Mouse (Mus musculus): Measurements from ENCODE around the gene Clec2l.
A peak's percentile ranks its signal among the peaks of the same experiment; 100 is the strongest.

Gene Clec2l

GRCm38 (mm10) chr6:38662714-38663615 is at the start of gene Clec2l:
Gene Clec2l (plus strand): TSS chr6:38663069.
- DNase-seq (ENCODE audit: low spot score), result no peak

GRCm38 (mm10) chr6:38622406-38622805 is 40.5 kb upstream of the Clec2l start:
- no peak for DNase-seq (ENCODE audit: low spot score)

- DNase-seq (ENCODE audit: low spot score), result no peak
Measured at GRCm38 (mm10) chr6:38623457-38623856, 39.4 kb upstream of the Clec2l start.

- DNase-seq (ENCODE audit: low spot score), result no peak
Measured at GRCm38 (mm10) chr6:38624439-38624838, 38.4 kb upstream of the Clec2l start.

GRCm38 (mm10) chr6:38626086-38626485 is 36.8 kb upstream of the Clec2l start:
- DNase-seq (ENCODE audit: low spot score), result no peak

GRCm38 (mm10) chr6:38627081-38627480 is 35.8 kb upstream of the Clec2l start:
- no peak for DNase-seq (ENCODE audit: low spot score)

- DNase-seq (ENCODE audit: low spot score), result no peak
Measured at GRCm38 (mm10) chr6:38627486-38627885, 35.4 kb upstream of the Clec2l start.

GRCm38 (mm10) chr6:38629556-38629955 is 33.3 kb upstream of the Clec2l start:
- DNase-seq (ENCODE audit: low spot score), result no peak

GRCm38 (mm10) chr6:38632826-38633225 is 30.0 kb upstream of the Clec2l start:
- DNase-seq (ENCODE audit: low spot score), result no peak

- no peak for DNase-seq (ENCODE audit: low spot score)
Measured at GRCm38 (mm10) chr6:38634461-38634860, 28.4 kb upstream of the Clec2l start.

GRCm38 (mm10) chr6:38635941-38636851 is 26.7 kb upstream of the Clec2l start:
- no peak for DNase-seq (ENCODE audit: low spot score)

GRCm38 (mm10) chr6:38636852-38637618 is 25.8 kb upstream of the Clec2l start, which contains the start of gene Klrg2:
Gene Klrg2 (minus strand): TSS chr6:38637242.
- no peak for DNase-seq (ENCODE audit: low spot score)

GRCm38 (mm10) chr6:38640401-38640800 is 22.5 kb upstream of the Clec2l start:
- DNase-seq (ENCODE audit: low spot score), result no peak

- DNase-seq (ENCODE audit: low spot score), result no peak
Measured at GRCm38 (mm10) chr6:38641228-38641627, 21.6 kb upstream of the Clec2l start.

- no peak for DNase-seq (ENCODE audit: low spot score)
Measured at GRCm38 (mm10) chr6:38641645-38642044, 21.2 kb upstream of the Clec2l start.

- DNase-seq (ENCODE audit: low spot score), result no peak
Measured at GRCm38 (mm10) chr6:38642593-38642992, 20.3 kb upstream of the Clec2l start.

GRCm38 (mm10) chr6:38643039-38643438 is 19.8 kb upstream of the Clec2l start:
- DNase-seq (ENCODE audit: low spot score), result no peak

- DNase-seq (ENCODE audit: low spot score), result no peak
Measured at GRCm38 (mm10) chr6:38649545-38649944, 13.3 kb upstream of the Clec2l start.

GRCm38 (mm10) chr6:38650263-38650937 is 12.5 kb upstream of the Clec2l start:
- peak; percentile 42 for DNase-seq (ENCODE audit: low spot score)

- no peak for DNase-seq (ENCODE audit: low spot score)
Measured at GRCm38 (mm10) chr6:38661626-38662025, 1.2 kb upstream of the Clec2l start.

GRCm38 (mm10) chr6:38669580-38669979 is 6.7 kb downstream of the Clec2l start:
- no peak for DNase-seq (ENCODE audit: low spot score)

Data from layer of hippocampus, adult 9-10 months (tissue).